Mouse (Mus musculus): ENCODE measurements around the gene Syde2. TPM values are rescaled to one million over a fixed set of nuclear protein-coding genes. Genes with fewer than 3 reads are reported as not detected.

Gene Syde2
- total and polyA plus RNA-seq, 3 experiments = 0.10 to 0.30 TPM; not detected in 1

DNA sequence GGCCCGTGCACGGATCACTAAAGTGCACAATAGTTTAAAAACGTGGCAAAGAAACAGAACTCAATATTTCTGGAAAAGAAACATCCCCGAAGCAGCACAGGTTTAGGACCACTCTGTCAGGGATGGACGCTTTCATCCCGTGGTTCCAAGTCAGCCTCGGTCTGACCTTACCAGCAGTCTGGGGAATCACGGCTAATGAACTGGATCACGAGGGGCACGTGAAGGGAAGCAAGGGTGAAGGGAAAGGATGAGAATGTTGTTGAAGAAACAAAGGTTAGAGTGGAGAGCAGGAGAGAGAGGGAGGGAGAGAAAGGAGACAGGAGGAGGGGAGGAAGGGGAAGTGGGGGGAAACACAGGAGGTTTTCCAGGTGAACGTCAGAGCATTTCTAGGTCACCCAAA, 58.4 kb downstream of the Syde2 start:
- dilution Hi-C loops (cut with MboI; ENCODE audit: extremely low pct_ligation_motif_present, extremely low pct_unique_long_range_greater_than_20kb, low sequenced_read_pairs) (no loop called here), in situ Hi-C loops (cut with MboI; ENCODE audit: low pct_ligation_motif_present, low pct_unique_long_range_greater_than_20kb, low sequenced_read_pairs) (no loop called here)
- TF ChIP-seq ZMIZ1 (IDR thresholded peaks at IDR 0.05; ENCODE audit: low read depth, low read length) (no peak), ETS1 (conservative IDR thresholded peaks at IDR 0.05; ENCODE audit: low read depth, low read length) (no peak), TCF12 (IDR thresholded peaks at IDR 0.05; ENCODE audit: low read depth, low read length) (no peak), ELF1 (IDR thresholded peaks at IDR 0.05; ENCODE audit: low read depth, low read length) (no peak), ZNF384 (IDR thresholded peaks at IDR 0.05; ENCODE audit: low read depth, low read length) (no peak), GABPA (IDR thresholded peaks at IDR 0.05; ENCODE audit: insufficient replicate concordance, low read depth, low read length) (no peak), NRF1 (IDR thresholded peaks at IDR 0.05; ENCODE audit: low read depth, low read length) (no peak), NELFE (IDR thresholded peaks at IDR 0.05; ENCODE audit: low read depth, low read length) (no peak), MAX (IDR thresholded peaks at IDR 0.05; ENCODE audit: low read length) (no peak), BHLHE40 (IDR thresholded peaks at IDR 0.05; ENCODE audit: low read depth, low read length) (no peak), SIN3A (IDR thresholded peaks at IDR 0.05; ENCODE audit: low read length) (no peak), IRF4 (IDR thresholded peaks at IDR 0.05; ENCODE audit: low read depth, low read length) (no peak), MYC (IDR thresholded peaks at IDR 0.05; ENCODE audit: low read depth, low read length) (no peak), PAX5 (IDR thresholded peaks at IDR 0.05; ENCODE audit: low read length) (no peak), ZKSCAN1 (IDR thresholded peaks at IDR 0.05; ENCODE audit: borderline replicate concordance, low read depth, low read length) (no peak), MXI1 (IDR thresholded peaks at IDR 0.05; ENCODE audit: low read depth, low read length) (no peak)
- H3K4me2 ChIP-seq (ENCODE audit: insufficient read depth, low read depth, poor library complexity, severe bottlenecking) = no peak overlapping the region
- DNase-seq (ENCODE audit: extremely low read depth) = no peak
- H3K27ac ChIP-seq (ENCODE audit: insufficient read depth, low read depth) = no peak overlapping the region
- H3K27me3 ChIP-seq (replicated peaks) = no peaks in the 10 kb centered on the region
- H3K79me2 ChIP-seq (replicated peaks; ENCODE audit: control insufficient read depth, extremely low read depth, insufficient read depth, poor library complexity, severe bottlenecking) = no peaks in the 10 kb centered on the region
- no peak overlapping the region for H3K4me3 ChIP-seq (replicated peaks in 1 of 3; ENCODE audit: low read depth in 2 of 3, low read length in 2 of 3, poor library complexity in 1 of 3)
- H3K9me3 ChIP-seq (replicated peaks; ENCODE audit: low read length) = no peaks in the 10 kb centered on the region
- no peak overlapping the region for H3K9ac ChIP-seq (ENCODE audit: insufficient read depth, low read depth)
- H3K36me3 ChIP-seq (replicated peaks in 1 of 2; ENCODE audit: control insufficient read depth in 1 of 2, insufficient read depth in 1 of 2, low read length in 1 of 2) = no peaks in the 10 kb centered on the region
- peaks cover 7 to 30% of the 10 kb centered on the region in 2 experiments; a peak in 3 of 4 replicates for H3K4me1 ChIP-seq (ENCODE audit: control insufficient read depth in 1 of 2, insufficient read depth in 2 of 2)

GRCm38 (mm10) chr3:146047704-146048207, 60.1 kb downstream of the Syde2 start:
- Histone ChIP-seq H3K9ac (ENCODE audit: insufficient read depth, low read depth) (no peak overlapping the region), H3K36me3 (replicated peaks in 1 of 2; ENCODE audit: control insufficient read depth in 1 of 2, insufficient read depth in 1 of 2, low read length in 1 of 2) (no peaks in the 10 kb centered on the region), H3K4me2 (ENCODE audit: insufficient read depth, low read depth, poor library complexity, severe bottlenecking) (peak overlapping the region; percentile 38), H3K9me3 (replicated peaks; ENCODE audit: low read length) (no peaks in the 10 kb centered on the region), H3K27me3 (replicated peaks) (no peaks in the 10 kb centered on the region), H3K27ac (ENCODE audit: insufficient read depth, low read depth) (no peak overlapping the region), H3K79me2 (replicated peaks; ENCODE audit: control insufficient read depth, extremely low read depth, insufficient read depth, poor library complexity, severe bottlenecking) (no peaks in the 10 kb centered on the region), H3K4me3 (replicated peaks in 1 of 3; ENCODE audit: low read depth in 2 of 3, low read length in 2 of 3, poor library complexity in 1 of 3) (peak overlapping the region in 1 of 3 experiments; percentile 1), H3K4me1 (ENCODE audit: control insufficient read depth in 1 of 2, insufficient read depth in 2 of 2) (peaks cover 10 to 40% of the 10 kb centered on the region in 2 experiments)
- dilution Hi-C loops (cut with MboI; ENCODE audit: extremely low pct_ligation_motif_present, extremely low pct_unique_long_range_greater_than_20kb, low sequenced_read_pairs) = no loop called here
- peak; percentile 55 for DNase-seq (ENCODE audit: extremely low read depth)
- in situ Hi-C loops (cut with MboI; ENCODE audit: low pct_ligation_motif_present, low pct_unique_long_range_greater_than_20kb, low sequenced_read_pairs) = no loop called here
- TF ChIP-seq ZC3H11A (IDR thresholded peaks at IDR 0.05; ENCODE audit: low read depth, low read length) (no peak), POLR2AphosphoS2 (IDR thresholded peaks at IDR 0.05; ENCODE audit: low read depth, low read length) (no peak), USF1 (IDR thresholded peaks at IDR 0.05; ENCODE audit: low read depth, low read length) (no peak), CTCF (conservative IDR thresholded peaks at IDR 0.05 in 1 of 2, IDR thresholded peaks at IDR 0.05 in 1 of 2; ENCODE audit: low read depth in 2 of 2, low read length in 2 of 2) (no peak), NELFE (IDR thresholded peaks at IDR 0.05; ENCODE audit: low read depth, low read length) (0 out of 2 replicates have a peak, but pooled peaks have one; percentile 26), MAX (IDR thresholded peaks at IDR 0.05; ENCODE audit: low read length) (no peak), POLR2A (IDR thresholded peaks at IDR 0.05; ENCODE audit: low read depth, low read length) (no peak), KAT2A (IDR thresholded peaks at IDR 0.05; ENCODE audit: insufficient replicate concordance, low read length) (no peak), SMC3 (IDR thresholded peaks at IDR 0.05; ENCODE audit: low read depth, low read length) (no peak), TBP (conservative IDR thresholded peaks at IDR 0.05; ENCODE audit: low read depth, low read length) (no peak), NRF1 (IDR thresholded peaks at IDR 0.05; ENCODE audit: low read depth, low read length) (0 out of 2 replicates have a peak, but pooled peaks have one; percentile 5), ETS1 (conservative IDR thresholded peaks at IDR 0.05; ENCODE audit: low read depth, low read length) (peak; percentile 7; the same call in 1 of the 2 replicates), BHLHE40 (IDR thresholded peaks at IDR 0.05; ENCODE audit: low read depth, low read length) (0 out of 2 replicates have a peak, but pooled peaks have one; percentile 35), TCF12 (IDR thresholded peaks at IDR 0.05; ENCODE audit: low read depth, low read length) (peak; percentile 39; the same call in 1 of the 2 replicates), IRF4 (IDR thresholded peaks at IDR 0.05; ENCODE audit: low read depth, low read length) (peak; percentile 25; the same call in 1 of the 2 replicates), PAX5 (IDR thresholded peaks at IDR 0.05; ENCODE audit: low read length) (no peak), USF2 (conservative IDR thresholded peaks at IDR 0.05; ENCODE audit: low read depth, low read length) (no peak), RAD21 (IDR thresholded peaks at IDR 0.05; ENCODE audit: low read depth, low read length) (no peak), JUND (conservative IDR thresholded peaks at IDR 0.05; ENCODE audit: low read depth, low read length) (no peak), CHD2 (IDR thresholded peaks at IDR 0.05; ENCODE audit: low read length) (no peak; the same call in 1 of the 2 replicates), CHD1 (IDR thresholded peaks at IDR 0.05; ENCODE audit: low read depth, low read length) (0 out of 2 replicates have a peak, but pooled peaks have one; percentile 28), ZKSCAN1 (IDR thresholded peaks at IDR 0.05; ENCODE audit: borderline replicate concordance, low read depth, low read length) (no peak), MXI1 (IDR thresholded peaks at IDR 0.05; ENCODE audit: low read depth, low read length) (peak; percentile 50; the same call in 1 of the 2 replicates), MEF2A (IDR thresholded peaks at IDR 0.05; ENCODE audit: borderline replicate concordance, low read depth, low read length) (peak; percentile 19; the same call in 1 of the 2 replicates), SIN3A (IDR thresholded peaks at IDR 0.05; ENCODE audit: low read length) (peak; percentile 53; the same call in 1 of the 2 replicates)

All from CH12.LX (cell line).